Mouse (Mus musculus): ENCODE measurements at regions not wholly inside any gene's neighbourhood (a gene's known extent, or its start where the extent isn't known, plus 50 kb on each side); places are given as distances from the start of the nearest gene placed in this dataset.

GRCm38 (mm10) chr5:111897568-111897967 lies 163.8 kb downstream of the Gm26897 start:
- DNase-seq (ENCODE audit: low read depth) = peak; percentile 33

GRCm38 (mm10) chr5:111898482-111898881 lies 164.8 kb downstream of the Gm26897 start:
- no peak for DNase-seq (ENCODE audit: low read depth)

- no peak for DNase-seq (ENCODE audit: low read depth)
These were observed 167.5 kb downstream of the Gm26897 start for GRCm38 (mm10) chr5:111901197-111901596.

GRCm38 (mm10) chr5:111901678-111902077 lies 168.0 kb downstream of the Gm26897 start:
- DNase-seq (ENCODE audit: low read depth) = peak; percentile 89

GRCm38 (mm10) chr5:111908085-111908484 lies 174.4 kb downstream of the Gm26897 start:
- no peak for DNase-seq (ENCODE audit: low read depth)

GRCm38 (mm10) chr5:111910514-111910913 lies 176.8 kb downstream of the Gm26897 start:
- DNase-seq (ENCODE audit: low read depth) = no peak

- DNase-seq (ENCODE audit: low read depth) = no peak
These were observed 179.6 kb downstream of the Gm26897 start for GRCm38 (mm10) chr5:111913354-111913753.

- no peak for DNase-seq (ENCODE audit: low read depth)
These were observed 180.6 kb downstream of the Gm26897 start for GRCm38 (mm10) chr5:111914296-111914695.

GRCm38 (mm10) chr5:111917643-111918252 lies 184.0 kb downstream of the Gm26897 start:
- DNase-seq (ENCODE audit: low read depth) = no peak

- DNase-seq (ENCODE audit: low read depth) = no peak
These were observed 185.2 kb downstream of the Gm26897 start for GRCm38 (mm10) chr5:111918888-111919287.

GRCm38 (mm10) chr5:111922991-111923701 lies 189.4 kb downstream of the Gm26897 start:
- peak; percentile 9 for DNase-seq (ENCODE audit: low read depth)

GRCm38 (mm10) chr5:111925757-111926156 lies 192.0 kb downstream of the Gm26897 start:
- no peak for DNase-seq (ENCODE audit: low read depth)

- DNase-seq (ENCODE audit: low read depth) = no peak
These were observed 195.7 kb downstream of the Gm26897 start for GRCm38 (mm10) chr5:111929180-111929990.

- no peak for DNase-seq (ENCODE audit: low read depth)
These were observed 196.2 kb downstream of the Gm26897 start for GRCm38 (mm10) chr5:111929991-111930339.

- no peak for DNase-seq (ENCODE audit: low read depth)
These were observed 198.0 kb downstream of the Gm26897 start for GRCm38 (mm10) chr5:111931733-111932132.

GRCm38 (mm10) chr5:111935381-111936134 lies 201.8 kb downstream of the Gm26897 start:
- no peak for DNase-seq (ENCODE audit: low read depth)

GRCm38 (mm10) chr5:111941831-111942230 lies 208.1 kb downstream of the Gm26897 start:
- no peak for DNase-seq (ENCODE audit: low read depth)

- no peak for DNase-seq (ENCODE audit: low read depth)
These were observed 209.1 kb downstream of the Gm26897 start for GRCm38 (mm10) chr5:111942792-111943191.

- DNase-seq (ENCODE audit: low read depth) = no peak
These were observed 209.8 kb downstream of the Gm26897 start for GRCm38 (mm10) chr5:111943337-111944162.

GRCm38 (mm10) chr5:111944273-111944971 lies 210.7 kb downstream of the Gm26897 start:
- DNase-seq (ENCODE audit: low read depth) = no peak

GRCm38 (mm10) chr5:111944972-111945285 lies 211.2 kb downstream of the Gm26897 start:
- no peak for DNase-seq (ENCODE audit: low read depth)

Data from NIH3T3 (cell line).